Mouse (Mus musculus): Measurements from ENCODE around the gene Vmn1r172. TPM values are rescaled to one million over a fixed set of nuclear protein-coding genes. Genes with fewer than 3 reads are reported as not detected.
"Not testable (repeated sequence)": the region's sequence is repeated elsewhere in the genome, so short reads cannot be mapped to it uniquely, and the experiment has no call there.

Vmn1r172 gene
- not detected in 2 replicates for total RNA-seq (2021)
- long read RNA-seq, experiment 1: 0 reads
- long read RNA-seq, experiment 2: 0 reads

- DNase-seq: no peak
Observed at GRCm38 (mm10) chr7:23658016-23658415, at the start of gene Vmn1r172. TSS of gene Vmn1r172 (plus strand) at chr7:23658316.

GRCm38 (mm10) chr7:23630422-23630821, 27.7 kb upstream of the Vmn1r172 start, which contains the start of gene Vmn1r171:
TSS of gene Vmn1r171 (plus strand) at chr7:23630722.
- DNase-seq: no peak

GRCm38 (mm10) chr7:23700403-23700802, 42.3 kb downstream of the Vmn1r172 start, which contains the start of gene Vmn1r173:
TSS of gene Vmn1r173 (plus strand) at chr7:23700703.
- not testable (repeated sequence) for DNase-seq

Other genes with a start within 250 kb of the Vmn1r172 start
- gene Vmn1r167, start 151.1 kb upstream of the Vmn1r172 start, total RNA-seq (2021): not detected in 2 replicates
- not detected in 2 replicates for gene Vmn1r168, start 118.6 kb upstream of the Vmn1r172 start, total RNA-seq (2021)
- not detected in 2 replicates for gene Vmn1r169, start 82.8 kb upstream of the Vmn1r172 start, total RNA-seq (2021)
- not detected in 2 replicates for gene Vmn1r170, start 52.1 kb upstream of the Vmn1r172 start, total RNA-seq (2021)
- not detected in 2 replicates for gene Vmn1r171, start 27.6 kb upstream of the Vmn1r172 start, total RNA-seq (2021)
- not detected in 2 replicates for gene Vmn1r173, start 42.4 kb downstream of the Vmn1r172 start, total RNA-seq (2021)
- not detected in 2 replicates for gene Vmn1r174, start 94.0 kb downstream of the Vmn1r172 start, total RNA-seq (2021)
- gene Vmn1r175, start 152.3 kb downstream of the Vmn1r172 start, total RNA-seq (2021): not detected in 2 replicates
- not detected in 2 replicates for gene Vmn1r176, start 179.1 kb downstream of the Vmn1r172 start, total RNA-seq (2021)
- gene Vmn1r177, start 208.1 kb downstream of the Vmn1r172 start, total RNA-seq (2021): not detected in 2 replicates
- not detected in 2 replicates for gene Vmn1r178, start 233.7 kb downstream of the Vmn1r172 start, total RNA-seq (2021)

Measured in adrenal gland, postnatal 14 days (tissue).